Mouse (Mus musculus): Measurements from ENCODE around the gene Mindy4b-ps.

DNA sequence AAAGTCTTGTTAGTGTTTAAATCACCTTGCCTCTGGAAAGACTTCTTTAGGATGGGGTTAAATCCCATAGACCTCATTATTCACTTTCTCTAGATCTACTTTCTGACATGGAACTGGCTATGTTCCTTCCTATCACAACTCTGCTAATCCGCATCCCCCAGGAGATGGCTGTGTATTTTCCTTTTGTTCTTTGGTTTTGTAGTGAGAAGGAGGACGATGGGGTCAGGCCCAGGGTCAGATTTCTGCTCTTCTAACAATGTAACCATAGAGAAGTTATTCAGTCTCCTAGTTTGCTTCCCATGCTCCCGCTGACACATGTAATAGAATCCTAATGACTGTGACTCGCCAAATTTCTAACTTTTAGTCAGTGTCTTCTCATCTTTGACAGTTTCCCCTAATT lies 4.2 kb upstream of the Mindy4b-ps start:
- TF ChIP-seq CTCF (IDR thresholded peaks at IDR 0.05; ENCODE audit: control insufficient read depth, insufficient read depth, low read length): no peak
- TF ChIP-seq POLR2A (IDR thresholded peaks at IDR 0.05; ENCODE audit: borderline replicate concordance, control insufficient read depth, low read depth, low read length): no peak

Measured in bone marrow, adult 2 months (tissue).